Comparison of ENCODE assay signal across 18 mouse cellular contexts in genomic region chr6:141348542-141348941, GRCm38 (mm10).
DNase-seq lines count a peak whose midpoint lies in the region; ATAC-seq and TF ChIP-seq lines count a peak whose summit lies in the region.
"Had no signal": no experiment of that assay in that cellular context is flagged by ENCODE, and none has a peak within 500 bp of the region (broad histone marks: within the 10 kb centered on the region; RNA-seq: fewer than 3 reads in every experiment).

No protein-coding gene starts in this region.

- H3K27me3 ChIP-seq in stomach, embryonic 14.5 days (ENCODE audit: control insufficient read depth, insufficient read depth, low read length), result no peaks in the 10 kb centered on the region
- H3K27me3 ChIP-seq in stomach, postnatal 0 days (ENCODE audit: control insufficient read depth, insufficient read depth, low read length), result no peaks in the 10 kb centered on the region
- no peaks in the 10 kb centered on the region for H3K27me3 ChIP-seq in lung, embryonic 16.5 days (ENCODE audit: control insufficient read depth, insufficient read depth, low read depth, low read length)
- H3K27me3 ChIP-seq: heart, embryonic 12.5 days; kidney, embryonic 15.5 days; Patski; stomach, embryonic 15.5 days had no signal

- 0 out of 2 replicates have a peak, but pooled peaks cover 2% of the 10 kb centered on the region for H3K4me1 ChIP-seq in stomach, embryonic 14.5 days (ENCODE audit: control insufficient read depth, insufficient read depth, low read length)
- H3K4me1 ChIP-seq in stomach, postnatal 0 days (replicated peaks; ENCODE audit: control insufficient read depth, insufficient read depth), result no peaks in the 10 kb centered on the region
- H3K4me1 ChIP-seq in lung, embryonic 16.5 days (replicated peaks; ENCODE audit: control insufficient read depth, insufficient read depth, low read length), result 0 out of 2 replicates have a peak, but pooled peaks cover 4% of the 10 kb centered on the region
- H3K4me1 ChIP-seq: kidney, embryonic 15.5 days had no signal

- no peaks in the 10 kb centered on the region for H3K9me3 ChIP-seq in stomach, embryonic 14.5 days (ENCODE audit: control insufficient read depth, low read depth, low read length)
- H3K9me3 ChIP-seq in stomach, postnatal 0 days (ENCODE audit: control insufficient read depth, low read length), result no peaks in the 10 kb centered on the region
- no peaks in the 10 kb centered on the region for H3K9me3 ChIP-seq in lung, embryonic 16.5 days (ENCODE audit: control insufficient read depth, low read length)
- H3K9me3 ChIP-seq: heart, embryonic 12.5 days; kidney, embryonic 15.5 days; stomach, embryonic 15.5 days had no signal

- no peak overlapping the region for H3K4me3 ChIP-seq in stomach, embryonic 14.5 days (ENCODE audit: low read depth, low read length)
- H3K4me3 ChIP-seq in stomach, postnatal 0 days (ENCODE audit: low read depth, low read length), result no peak overlapping the region
- no peak overlapping the region for H3K4me3 ChIP-seq in lung, embryonic 16.5 days (ENCODE audit: low read length)
- H3K4me3 ChIP-seq: heart, embryonic 12.5 days; kidney, embryonic 15.5 days; stomach, embryonic 15.5 days had no signal

- ATAC-seq in stomach, embryonic 14.5 days (ENCODE audit: insufficient number of reproducible peaks, insufficient read depth, low FRiP score, low read depth), result no peak
- ATAC-seq in stomach, postnatal 0 days (ENCODE audit: low FRiP score, low TSS enrichment), result no peak
- 0 out of 2 replicates have a peak, but pooled peaks have one; percentile 47 for ATAC-seq in lung, embryonic 16.5 days (ENCODE audit: low read depth)
- ATAC-seq: activated CD4-positive, CD25-positive, alpha-beta regulatory T cell, adult 4 months; hindbrain, postnatal 0 days; Patski had no signal

- no peak overlapping the region for H3K9ac ChIP-seq in stomach, embryonic 14.5 days (replicated peaks; ENCODE audit: low read depth, low read length)
- no peak overlapping the region for H3K9ac ChIP-seq in stomach, postnatal 0 days (ENCODE audit: low read length)
- H3K9ac ChIP-seq in lung, embryonic 16.5 days (ENCODE audit: low read length), result no peak overlapping the region
- H3K9ac ChIP-seq: heart, embryonic 12.5 days; kidney, embryonic 15.5 days; liver, embryonic 14.5 days; stomach, embryonic 15.5 days had no signal

- intact Hi-C loops in heart, postnatal 10 days (cut with DNase I), result no loop called here

- no peaks in the 10 kb centered on the region for H3K36me3 ChIP-seq in stomach, embryonic 14.5 days (ENCODE audit: control insufficient read depth, insufficient read depth, low read length)
- no peaks in the 10 kb centered on the region for H3K36me3 ChIP-seq in stomach, postnatal 0 days (ENCODE audit: control insufficient read depth, insufficient read depth, low read length)
- H3K36me3 ChIP-seq in lung, embryonic 16.5 days (ENCODE audit: control insufficient read depth, insufficient read depth, low read length), result no peaks in the 10 kb centered on the region
- H3K36me3 ChIP-seq: heart, embryonic 12.5 days; kidney, embryonic 15.5 days; stomach, embryonic 15.5 days had no signal

- WGBS in stomach, embryonic 14.5 days, result 71% methylated on average over 9 of the region's 9 CpGs
- WGBS in stomach, postnatal 0 days, result 65% methylated on average over 9 of the region's 9 CpGs
- 55% methylated on average over 9 of the region's 9 CpGs for WGBS in lung, embryonic 16.5 days

- no peak for TF ChIP-seq EP300 in stomach, postnatal 0 days (optimal IDR thresholded peaks at IDR 0.05)

- H3K4me2 ChIP-seq in stomach, embryonic 14.5 days (replicated peaks; ENCODE audit: low read depth, low read length), result no peak overlapping the region
- H3K4me2 ChIP-seq in stomach, postnatal 0 days (replicated peaks; ENCODE audit: low read depth), result no peak overlapping the region
- no peak overlapping the region for H3K4me2 ChIP-seq in lung, embryonic 16.5 days (ENCODE audit: low read depth, low read length)
- H3K4me2 ChIP-seq: heart, embryonic 12.5 days; kidney, embryonic 15.5 days; stomach, embryonic 15.5 days had no signal

- DNase-seq in heart, adult 11 months, result peak; percentile 88
- no peak for DNase-seq in heart, postnatal 10 days
- no peak for DNase-seq in stomach, postnatal 0 days (ENCODE audit: low spot score)
- no peak for DNase-seq in embryo, embryonic 11 days
- DNase-seq in left cerebral cortex, adult 9 months (ENCODE audit: low spot score in 2 of 2), result no peak
- DNase-seq: adrenal gland, postnatal 36 days; cerebellum, adult 8-10 months; layer of hippocampus, postnatal 36 days; left cerebral cortex, postnatal 4 days had no signal

- H3K27ac ChIP-seq in stomach, embryonic 14.5 days (ENCODE audit: low read length), result peak overlapping the region; percentile 6; the same call in 1 of the 2 replicates
- no peak overlapping the region for H3K27ac ChIP-seq in stomach, postnatal 0 days (replicated peaks)
- no peak overlapping the region for H3K27ac ChIP-seq in lung, embryonic 16.5 days (ENCODE audit: low read length)
- H3K27ac ChIP-seq: hindbrain, postnatal 0 days; kidney, embryonic 15.5 days; liver, embryonic 14.5 days; stomach, embryonic 15.5 days had no signal

- no peak for TF ChIP-seq CTCF in stomach, postnatal 0 days (IDR thresholded peaks at IDR 0.05; ENCODE audit: low read depth)
